Mouse (Mus musculus) spleen, adult 2 months (tissue): ENCODE measurements around the gene Kazn.

Experiments
- CTCF ChIP-seq: fragments of 200-500 bp; IDR thresholded peaks from 2 replicates; pipeline ENCODE4 v1.5.1; 2011; ENCODE audit warnings: mild to moderate bottlenecking, inconsistent platforms; ENCODE audit not compliant: insufficient read depth, insufficient read length, insufficient replicate concordance; ENCODE audit errors: extremely low read depth
- POLR2A ChIP-seq: fragments of 200-500 bp; IDR thresholded peaks from 2 replicates; pipeline ENCODE4 v1.6.1; 2011; ENCODE audit warnings: low read depth, low read length, inconsistent platforms

- TF ChIP-seq CTCF (no peak), POLR2A (no peak)
Observed at GRCm38 (mm10) chr4:142173981-142174485, 65.2 kb downstream of the Kazn start.
